In genomic region chr19:10604534-10604933, GRCm38 (mm10) we compare ENCODE assay signal across 8 mouse cellular contexts. TPM values are rescaled to one million over a fixed set of nuclear protein-coding genes. Genes with fewer than 3 reads are reported as not detected.
DNase-seq lines count a peak whose midpoint lies in the region; ATAC-seq and TF ChIP-seq lines count a peak whose summit lies in the region.

No protein-coding gene starts in this region.

- TF ChIP-seq CTCF in layer of hippocampus, adult 2 months (conservative IDR thresholded peaks at IDR 0.05), result no peak

- H3K9me3 ChIP-seq in hindbrain, embryonic 14.5 days (ENCODE audit: control insufficient read depth, low read length), result no peaks in the 10 kb centered on the region

- peaks cover 29% of the 10 kb centered on the region for H3K4me1 ChIP-seq in hindbrain, embryonic 14.5 days (replicated peaks; ENCODE audit: control insufficient read depth, insufficient read depth, low read length)

- H3K79me2 ChIP-seq in myocyte (ENCODE audit: control insufficient read depth, insufficient read depth), result peaks cover 41% of the 10 kb centered on the region

- no peak for ATAC-seq in hindbrain, embryonic 14.5 days (ENCODE audit: low FRiP score)

- peak overlapping the region; percentile 71 for H3ac ChIP-seq in myocyte (ENCODE audit: control insufficient read depth, insufficient read length)

- no peaks in the 10 kb centered on the region for H3K27me3 ChIP-seq in hindbrain, embryonic 14.5 days (ENCODE audit: control insufficient read depth, insufficient read depth, low read length)
- no peaks in the 10 kb centered on the region for H3K27me3 ChIP-seq in myocyte (ENCODE audit: control insufficient read depth, insufficient read depth, insufficient read length)

- peak overlapping the region; percentile 98 for H3K27ac ChIP-seq in layer of hippocampus, adult 2 months
- H3K27ac ChIP-seq in hindbrain, embryonic 14.5 days, result peak overlapping the region; percentile 94

- 72% methylated on average over 3 of the region's 3 CpGs for WGBS in hindbrain, embryonic 14.5 days

- peak overlapping the region; percentile 82 for H3K9ac ChIP-seq in hindbrain, embryonic 14.5 days

- no peak for TF ChIP-seq POLR2A in myocyte (IDR thresholded peaks at IDR 0.05; ENCODE audit: insufficient read length, low read depth)

- no peak for DNase-seq in layer of hippocampus, adult 2 months (ENCODE audit: low spot score in 2 of 2)
- no peak for DNase-seq in layer of hippocampus, postnatal 25 days (ENCODE audit: extremely low spot score in 1 of 2, low spot score in 1 of 2)
- peak; percentile 11 for DNase-seq in c-Kit-negative CD71-positive TER-119-positive erythroid progenitor cells, embryonic 14.5 days (ENCODE audit: low read depth, low spot score)
- no peak for DNase-seq in hindbrain, embryonic 14.5 days (ENCODE audit: low spot score)
- no peak for DNase-seq in urinary bladder, adult 2 months (ENCODE audit: low spot score)
- no peak for DNase-seq in adrenal gland, postnatal 4 days (ENCODE audit: low spot score in 2 of 2)
- no peak for DNase-seq in right cerebral cortex, adult 2 months (ENCODE audit: low spot score in 2 of 2)

- H3K4me3 ChIP-seq in layer of hippocampus, adult 2 months, result peak overlapping the region; percentile 96
- H3K4me3 ChIP-seq in hindbrain, embryonic 14.5 days (replicated peaks; ENCODE audit: low read length), result peak overlapping the region; percentile 97
- H3K4me3 ChIP-seq in myocyte, result peak overlapping the region; percentile 87

- H3K36me3 ChIP-seq in hindbrain, embryonic 14.5 days (replicated peaks; ENCODE audit: control insufficient read depth, insufficient read depth), result peaks cover 36% of the 10 kb centered on the region
- peaks cover 12% of the 10 kb centered on the region for H3K36me3 ChIP-seq in myocyte (ENCODE audit: control insufficient read depth, insufficient read depth)

- peak overlapping the region; percentile 72 for H3K4me2 ChIP-seq in hindbrain, embryonic 14.5 days (replicated peaks)
- peak overlapping the region; percentile 92 for H3K4me2 ChIP-seq in myocyte (ENCODE audit: low read depth)

TF ChIP-seq in myocyte, 11 proteins besides CTCF, POLR2A, EP300 and RAD21:
- TF ChIP-seq SRF (IDR thresholded peaks at IDR 0.05; ENCODE audit: control insufficient read depth, insufficient read length, low read depth), result no peak
- no peak for TF ChIP-seq REST (IDR thresholded peaks at IDR 0.05; ENCODE audit: insufficient read depth, insufficient read length)
- TF ChIP-seq MYOG (IDR thresholded peaks at IDR 0.05; ENCODE audit: control insufficient read depth in 1 of 3, insufficient read depth in 1 of 3, insufficient read length in 2 of 3, low read depth in 2 of 3), result no peak
- no peak for TF ChIP-seq USF1 (IDR thresholded peaks at IDR 0.05; ENCODE audit: low read depth)
- no peak for TF ChIP-seq CEBPB (IDR thresholded peaks at IDR 0.05; ENCODE audit: insufficient read depth, poor library complexity, severe bottlenecking)
- TF ChIP-seq TCF12 (IDR thresholded peaks at IDR 0.05; ENCODE audit: insufficient read depth, poor library complexity, severe bottlenecking), result no peak
- no peak for TF ChIP-seq TCF3 (IDR thresholded peaks at IDR 0.05; ENCODE audit: insufficient read length, low read depth)
- no peak for TF ChIP-seq MYOD1 (IDR thresholded peaks at IDR 0.05; ENCODE audit: control insufficient read depth in 1 of 3, insufficient read length in 2 of 3, low read depth in 2 of 3)
- TF ChIP-seq MAX (IDR thresholded peaks at IDR 0.05; ENCODE audit: low read depth), result no peak
- no peak for TF ChIP-seq POLR2AphosphoS2 (IDR thresholded peaks at IDR 0.05; ENCODE audit: insufficient read length, low read depth)
- no peak for TF ChIP-seq E2F4 (IDR thresholded peaks at IDR 0.05; ENCODE audit: insufficient read depth)

RNA-seq across cellular contexts. Expression of gene Ddb1, which starts 0.6 kb away (rescaled TPM):
- 100 to 1,000 TPM; 194 to 210 TPM for total RNA-seq in layer of hippocampus, adult 2 months (2021)
- 100 to 1,000 TPM; 196 to 211 TPM for total RNA-seq in layer of hippocampus, postnatal 25 days (2021)
- 219 and 240 TPM in 2 replicates for polyA plus RNA-seq in hindbrain, embryonic 14.5 days (2014; fragmentation: Nextera tagmentation; extraction: Ambion mirVana)
- polyA plus RNA-seq in myocyte (2012; fragmentation: generic; extraction: Trizol), result 571 TPM
- 149 and 160 TPM in 2 replicates for polyA plus RNA-seq in urinary bladder, adult 2 months (2012; rRNA removed)
- 100 to 1,000 TPM; 353 to 388 TPM for total RNA-seq in adrenal gland, postnatal 4 days (2021)

RNA-seq across cellular contexts. Expression of gene Tkfc, which starts 0.9 kb away (rescaled TPM):
- total RNA-seq in layer of hippocampus, adult 2 months (2021), result 10 to 100 TPM; 16.5 to 19.1 TPM
- 10 to 100 TPM; 18.5 to 21.8 TPM for total RNA-seq in layer of hippocampus, postnatal 25 days (2021)
- 25.4 and 26.8 TPM in 2 replicates for polyA plus RNA-seq in hindbrain, embryonic 14.5 days (2014; fragmentation: Nextera tagmentation; extraction: Ambion mirVana)
- 16.7 TPM for polyA plus RNA-seq in myocyte (2012; fragmentation: generic; extraction: Trizol)
- polyA plus RNA-seq in urinary bladder, adult 2 months (2012; rRNA removed), result 11.1 and 11.9 TPM in 2 replicates
- total RNA-seq in adrenal gland, postnatal 4 days (2021), result 10 to 100 TPM; 41.2 to 62.6 TPM

RNA-seq across cellular contexts. Expression of gene Tmem138, which starts 27.4 kb away (rescaled TPM):
- 10 to 100 TPM; 12.2 to 12.8 TPM for total RNA-seq in layer of hippocampus, adult 2 months (2021)
- total RNA-seq in layer of hippocampus, postnatal 25 days (2021), result 10 to 100 TPM; 12.6 to 13.9 TPM
- polyA plus RNA-seq in hindbrain, embryonic 14.5 days (2014; fragmentation: Nextera tagmentation; extraction: Ambion mirVana), result 38.1 and 40.3 TPM in 2 replicates
- polyA plus RNA-seq in myocyte (2012; fragmentation: generic; extraction: Trizol), result 16.0 TPM
- 15.8 and 19.2 TPM in 2 replicates for polyA plus RNA-seq in urinary bladder, adult 2 months (2012; rRNA removed)
- 10 to 100 TPM; 16.2 to 16.8 TPM for total RNA-seq in adrenal gland, postnatal 4 days (2021)

RNA-seq across cellular contexts. Expression of gene Cyb561a3, which starts 27.6 kb away (rescaled TPM):
- total RNA-seq in layer of hippocampus, adult 2 months (2021), result 10 to 100 TPM in 1 of 2 experiments, 1 to 10 TPM in 1; 9.1 to 11.1 TPM
- 10 to 100 TPM; 10.9 to 13.1 TPM for total RNA-seq in layer of hippocampus, postnatal 25 days (2021)
- polyA plus RNA-seq in hindbrain, embryonic 14.5 days (2014; fragmentation: Nextera tagmentation; extraction: Ambion mirVana), result 21.8 and 23.8 TPM in 2 replicates
- 21.7 TPM for polyA plus RNA-seq in myocyte (2012; fragmentation: generic; extraction: Trizol)
- polyA plus RNA-seq in urinary bladder, adult 2 months (2012; rRNA removed), result 30.8 and 35.8 TPM in 2 replicates
- 10 to 100 TPM; 14.7 to 17.3 TPM for total RNA-seq in adrenal gland, postnatal 4 days (2021)

RNA-seq across cellular contexts. Expression of gene Vwce, which starts 29.5 kb away (rescaled TPM):
- under 1 TPM; 0.39 to 0.72 TPM for total RNA-seq in layer of hippocampus, adult 2 months (2021)
- total RNA-seq in layer of hippocampus, postnatal 25 days (2021), result under 1 TPM; 0.14 to 0.22 TPM
- polyA plus RNA-seq in hindbrain, embryonic 14.5 days (2014; fragmentation: Nextera tagmentation; extraction: Ambion mirVana), result 0.64 and 1.1 TPM in 2 replicates
- 0.05 TPM for polyA plus RNA-seq in myocyte (2012; fragmentation: generic; extraction: Trizol)
- polyA plus RNA-seq in urinary bladder, adult 2 months (2012; rRNA removed), result 0.07 and 0.12 TPM in 2 replicates
- 1 to 10 TPM; 2.2 to 4.9 TPM for total RNA-seq in adrenal gland, postnatal 4 days (2021)
